7 mouse cellular contexts compared by ENCODE assay signal in the genomic region with DNA sequence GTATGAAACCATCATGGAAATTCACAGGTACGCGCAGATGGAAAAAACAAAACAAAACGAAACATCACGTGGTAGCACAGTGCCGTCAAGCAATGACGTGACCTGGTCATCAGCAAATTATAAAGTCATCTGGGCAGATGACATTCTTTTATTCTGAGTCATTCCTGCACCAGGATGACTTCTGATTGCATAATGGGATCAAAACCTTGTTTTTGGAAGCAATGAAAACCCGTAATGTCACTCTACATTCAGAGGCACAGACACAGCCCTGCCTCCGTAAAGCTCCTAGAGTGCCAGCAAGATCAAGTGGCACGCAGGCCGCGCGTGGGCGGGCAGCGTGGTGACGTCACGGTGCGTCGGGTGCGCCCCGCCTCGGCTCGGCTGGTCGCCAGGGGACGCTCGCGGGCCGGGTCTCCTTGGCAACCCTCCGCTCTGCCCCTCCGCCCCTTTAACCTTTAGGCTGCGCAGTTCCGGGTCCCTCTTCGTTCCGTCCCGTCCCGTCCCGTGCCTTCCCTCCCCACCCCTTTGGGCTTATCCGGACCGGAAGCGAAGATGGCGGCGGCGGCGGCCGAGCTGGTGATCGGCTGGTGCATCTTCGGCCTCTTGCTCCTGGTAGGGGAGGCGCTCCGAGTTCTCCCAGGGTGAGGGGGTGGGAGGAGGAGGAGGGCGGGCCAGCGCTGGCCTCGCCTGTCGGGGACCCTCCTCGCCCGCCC. TPM values are rescaled to one million over a fixed set of nuclear protein-coding genes. Genes with fewer than 3 reads are reported as not detected.
DNase-seq lines count a peak whose midpoint lies in the region; ATAC-seq lines count a peak whose summit lies in the region.

TSS of gene Lmbrd1 (plus strand) at position 426 of the 713 bp plus-strand sequence.

- no peaks in the 10 kb centered on the region for H3K27me3 ChIP-seq in intestine, embryonic 15.5 days (replicated peaks)
- H3K27me3 ChIP-seq in midbrain, embryonic 10.5 days (ENCODE audit: low read depth, poor library complexity, severe bottlenecking) = no peaks in the 10 kb centered on the region

- under 1% methylated on average over 53 of the region's 54 CpGs for WGBS in intestine, embryonic 15.5 days
- WGBS in midbrain, embryonic 10.5 days = 3% methylated on average over 53 of the region's 54 CpGs

- peak within 1 kb of the TSS; percentile 66 for H3K4me2 ChIP-seq in intestine, embryonic 15.5 days (replicated peaks)

- H3K9ac ChIP-seq in intestine, embryonic 15.5 days = peak within 1 kb of the TSS; percentile 79

- peak; percentile 97 for ATAC-seq in intestine, embryonic 15.5 days

- peak; percentile 97 for DNase-seq in adrenal gland, adult 2 months
- peak; percentile 85 for DNase-seq in embryo, embryonic 11.5 days (ENCODE audit: low read depth, low spot score)
- DNase-seq in gastrocnemius, postnatal 36 days = peak; percentile 89 to 93
- DNase-seq in left cerebral cortex, postnatal 25 days (ENCODE audit: low spot score in 2 of 2) = peak; percentile 95 to 98
- peak; percentile 93 for DNase-seq in midbrain, embryonic 10.5 days (ENCODE audit: low spot score)
- peak; percentile 98 for DNase-seq in right cerebral cortex, postnatal 4 days

- intact Hi-C loops in gastrocnemius, postnatal 36 days (cut with DNase I) = no loop called here
- intact Hi-C loops in left cerebral cortex, postnatal 25 days (cut with DNase I) = loop anchor here (2.0 kb wide), 1 partner anchor 18 kb away; no protein-coding TSS in a partner anchor

- peak within 1 kb of the TSS; percentile 80 for H3K4me3 ChIP-seq in intestine, embryonic 15.5 days (replicated peaks)
- H3K4me3 ChIP-seq in midbrain, embryonic 10.5 days = peak within 1 kb of the TSS; percentile 83

- H3K36me3 ChIP-seq in intestine, embryonic 15.5 days = no peaks in the 10 kb centered on the region
- 0 out of 2 replicates have a peak, but pooled peaks cover 3% of the 10 kb centered on the region for H3K36me3 ChIP-seq in midbrain, embryonic 10.5 days

- no peaks in the 10 kb centered on the region for H3K9me3 ChIP-seq in intestine, embryonic 15.5 days
- no peaks in the 10 kb centered on the region for H3K9me3 ChIP-seq in midbrain, embryonic 10.5 days (replicated peaks)

- peak within 1 kb of the TSS; percentile 79 for H3K27ac ChIP-seq in intestine, embryonic 15.5 days
- H3K27ac ChIP-seq in midbrain, embryonic 10.5 days (replicated peaks) = peak within 1 kb of the TSS; percentile 93

- H3K4me1 ChIP-seq in intestine, embryonic 15.5 days (replicated peaks) = 0 out of 2 replicates have a peak, but pooled peaks cover 5% of the 10 kb centered on the region
- H3K4me1 ChIP-seq in midbrain, embryonic 10.5 days = peaks cover 11% of the 10 kb centered on the region

RNA-seq across cellular contexts. Expression of gene Lmbrd1, which starts in this region (rescaled TPM):
- total RNA-seq in adrenal gland, adult 2 months (2021) = 10 to 100 TPM; 78.3 to 80.9 TPM
- 7.9 and 8.3 TPM in 2 replicates for polyA plus RNA-seq in adrenal gland, adult 2 months (2012; rRNA removed)
- total RNA-seq in gastrocnemius, postnatal 36 days (2021) = 10 to 100 TPM; 27.4 to 29.0 TPM
- 32.0 and 36.6 TPM in 2 replicates for polyA plus RNA-seq in intestine, embryonic 15.5 days (2015; fragmentation: Nextera tagmentation; extraction: Ambion mirVana)
- 100 to 1,000 TPM; 130 to 137 TPM for total RNA-seq in left cerebral cortex, postnatal 25 days (2021)
- 24.4 and 26.9 TPM in 2 replicates for polyA plus RNA-seq in midbrain, embryonic 10.5 days (2016; fragmentation: Nextera tagmentation; extraction: Ambion mirVana)

Comparison
In these comparisons a context has a peak if more than half of its experiments do, and no peak if none do; other contexts are left out.
1. Peak in every context shown above with its lines: DNase-seq, ATAC-seq, H3K4me3 ChIP-seq and H3K27ac ChIP-seq.